Mouse (Mus musculus) right cerebral cortex, adult 18-20 months (tissue): ENCODE measurements around the gene Slit2.
A peak's percentile ranks its signal among the peaks of the same experiment; 100 is the strongest.

Experiments
- DNase-seq: peaks from one replicate; pipeline ENCODE4 v3.0.0; 2022; ENCODE audit warnings: mixed read lengths

Slit2 gene

GRCm38 (mm10) chr5:48058612-48059011 is 75.7 kb downstream of the Slit2 start:
- DNase-seq: no peak

- no peak for DNase-seq
These were observed 77.8 kb downstream of the Slit2 start for GRCm38 (mm10) chr5:48060715-48061114.

- DNase-seq: no peak
These were observed 95.8 kb downstream of the Slit2 start for GRCm38 (mm10) chr5:48078730-48079129.

- DNase-seq: no peak
These were observed 98.4 kb downstream of the Slit2 start for GRCm38 (mm10) chr5:48081223-48081881.

- no peak for DNase-seq
These were observed 130.5 kb downstream of the Slit2 start for GRCm38 (mm10) chr5:48113400-48113799.

GRCm38 (mm10) chr5:48114969-48115537 is 132.1 kb downstream of the Slit2 start:
- DNase-seq: no peak

- no peak for DNase-seq
These were observed 139.7 kb downstream of the Slit2 start for GRCm38 (mm10) chr5:48122651-48123050.

GRCm38 (mm10) chr5:48125770-48126423 is 143.0 kb downstream of the Slit2 start:
- peak; percentile 23 for DNase-seq

GRCm38 (mm10) chr5:48129981-48130380 is 147.0 kb downstream of the Slit2 start:
- peak; percentile 53 for DNase-seq

- DNase-seq: peak; percentile 42
These were observed 153.6 kb downstream of the Slit2 start for GRCm38 (mm10) chr5:48136571-48136970.

- no peak for DNase-seq
These were observed 156.0 kb downstream of the Slit2 start for GRCm38 (mm10) chr5:48138849-48139487.

GRCm38 (mm10) chr5:48139488-48139862 is 156.5 kb downstream of the Slit2 start:
- DNase-seq: no peak

- no peak for DNase-seq
These were observed 163.1 kb downstream of the Slit2 start for GRCm38 (mm10) chr5:48146082-48146481.

GRCm38 (mm10) chr5:48160829-48161228 is 177.9 kb downstream of the Slit2 start:
- no peak for DNase-seq

GRCm38 (mm10) chr5:48181646-48182302 is 198.8 kb downstream of the Slit2 start:
- no peak for DNase-seq

- no peak for DNase-seq
These were observed 201.4 kb downstream of the Slit2 start for GRCm38 (mm10) chr5:48184358-48184757.

GRCm38 (mm10) chr5:48187819-48188218 is 204.9 kb downstream of the Slit2 start:
- DNase-seq: no peak

- DNase-seq: no peak
These were observed 216.4 kb downstream of the Slit2 start for GRCm38 (mm10) chr5:48199380-48199779.

- DNase-seq: no peak
These were observed 232.3 kb downstream of the Slit2 start for GRCm38 (mm10) chr5:48215248-48215647.

GRCm38 (mm10) chr5:48219624-48220155 is 236.8 kb downstream of the Slit2 start:
- DNase-seq: no peak

GRCm38 (mm10) chr5:48225500-48225899 is 242.6 kb downstream of the Slit2 start:
- DNase-seq: no peak

- no peak for DNase-seq
These were observed 247.6 kb downstream of the Slit2 start for GRCm38 (mm10) chr5:48230430-48231080.
